24 mouse cellular contexts compared by ENCODE assay signal in the genomic region with DNA sequence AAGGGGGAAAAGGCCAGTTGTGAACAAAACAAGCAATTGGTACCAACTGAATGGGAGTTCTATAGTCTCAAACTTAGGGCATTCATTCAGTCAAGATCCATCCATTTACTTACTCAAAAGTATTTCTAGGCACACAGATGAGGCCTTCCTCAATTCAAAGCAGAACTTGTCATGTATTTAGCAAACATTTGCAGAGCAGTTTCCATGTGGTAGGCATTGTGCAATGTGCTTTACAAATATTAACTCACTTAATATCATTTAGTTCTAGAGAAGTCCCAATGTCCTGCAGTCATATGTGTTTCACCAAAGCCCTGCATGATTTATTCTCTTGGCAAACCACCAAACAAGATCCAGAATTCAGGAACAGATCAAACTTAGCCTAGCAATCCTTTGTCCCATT.
DNase-seq lines count a peak whose midpoint lies in the region; ATAC-seq and TF ChIP-seq lines count a peak whose summit lies in the region.
"Had no signal": no experiment of that assay in that cellular context is flagged by ENCODE, and none has a peak within 500 bp of the region (broad histone marks: within the 10 kb centered on the region; RNA-seq: fewer than 3 reads in every experiment).

No protein-coding gene starts in this region.

- TF ChIP-seq POLR2A in bone marrow macrophage, adult 2 months (IDR thresholded peaks at IDR 0.05; ENCODE audit: borderline replicate concordance, low read depth, low read length), result no peak
- TF ChIP-seq POLR2A in thymus, adult 2 months (IDR thresholded peaks at IDR 0.05; ENCODE audit: control insufficient read depth, extremely low read depth, insufficient read depth, low read length, poor library complexity), result no peak

- no peak overlapping the region for H3K27ac ChIP-seq in lung, postnatal 0 days (ENCODE audit: low read length)
- H3K27ac ChIP-seq in bone marrow macrophage, adult 2 months (ENCODE audit: insufficient read depth, low read depth, low read length), result peak overlapping the region; percentile 19; the same call in 1 of the 2 replicates
- no peak overlapping the region for H3K27ac ChIP-seq in hindbrain, embryonic 12.5 days
- no peak overlapping the region for H3K27ac ChIP-seq in thymus, adult 2 months (ENCODE audit: control insufficient read depth, insufficient read depth, low read length)
- H3K27ac ChIP-seq: embryonic facial prominence, embryonic 12.5 days; embryonic facial prominence, embryonic 15.5 days; forebrain, embryonic 12.5 days; forebrain, embryonic 15.5 days; heart, adult 2 months; heart, embryonic 10.5 days; heart, embryonic 13.5 days; hindbrain, embryonic 15.5 days had no signal

- TF ChIP-seq EP300 in lung, postnatal 0 days (IDR thresholded peaks at IDR 0.05), result no peak

- H3K4me1 ChIP-seq in lung, postnatal 0 days (ENCODE audit: insufficient read depth, low read depth, low read length), result no peaks in the 10 kb centered on the region; the same call in 1 of the 2 replicates
- H3K4me1 ChIP-seq in bone marrow macrophage, adult 2 months (ENCODE audit: control insufficient read depth, insufficient read depth, low read length), result peaks cover 24% of the 10 kb centered on the region
- H3K4me1 ChIP-seq in hindbrain, embryonic 12.5 days, result no peaks in the 10 kb centered on the region
- no peaks in the 10 kb centered on the region for H3K4me1 ChIP-seq in thymus, adult 2 months (replicated peaks; ENCODE audit: control insufficient read depth, insufficient read depth, low read length)
- H3K4me1 ChIP-seq: embryonic facial prominence, embryonic 12.5 days; embryonic facial prominence, embryonic 15.5 days; forebrain, embryonic 12.5 days; forebrain, embryonic 15.5 days; heart, embryonic 10.5 days; heart, embryonic 13.5 days; hindbrain, embryonic 15.5 days had no signal

- ATAC-seq in lung, postnatal 0 days, result no peak
- ATAC-seq in granulocyte monocyte progenitor cell, adult 5-6 weeks (replicated peaks; ENCODE audit: poor library complexity, severe bottlenecking), result peak; percentile 92
- peak; percentile 87 for ATAC-seq in megakaryocyte progenitor cell, adult 5-6 weeks (replicated peaks; ENCODE audit: poor library complexity)
- ATAC-seq in hindbrain, embryonic 12.5 days (ENCODE audit: low FRiP score), result no peak
- ATAC-seq: activated CD4-positive, CD25-positive, alpha-beta regulatory T cell, adult 4 months; forebrain, embryonic 15.5 days had no signal

- H3K4me3 ChIP-seq in lung, postnatal 0 days (ENCODE audit: low read depth, low read length), result no peak overlapping the region
- no peak overlapping the region for H3K4me3 ChIP-seq in bone marrow macrophage, adult 2 months (ENCODE audit: insufficient read depth, low read length)
- H3K4me3 ChIP-seq in hindbrain, embryonic 12.5 days, result no peak overlapping the region
- no peak overlapping the region for H3K4me3 ChIP-seq in thymus, adult 2 months (ENCODE audit: control insufficient read depth, insufficient read depth, low read length)
- H3K4me3 ChIP-seq: embryonic facial prominence, embryonic 12.5 days; embryonic facial prominence, embryonic 15.5 days; forebrain, embryonic 12.5 days; forebrain, embryonic 15.5 days; heart, adult 2 months; heart, embryonic 10.5 days; heart, embryonic 13.5 days; hindbrain, embryonic 15.5 days had no signal

- no peaks in the 10 kb centered on the region for H3K9me3 ChIP-seq in lung, postnatal 0 days (ENCODE audit: low read length)
- H3K9me3 ChIP-seq in hindbrain, embryonic 12.5 days (replicated peaks), result no peaks in the 10 kb centered on the region
- H3K9me3 ChIP-seq: embryonic facial prominence, embryonic 12.5 days; embryonic facial prominence, embryonic 15.5 days; forebrain, embryonic 12.5 days; forebrain, embryonic 15.5 days; heart, embryonic 10.5 days; heart, embryonic 13.5 days; hindbrain, embryonic 15.5 days had no signal

- TF ChIP-seq CTCF in lung, postnatal 0 days (IDR thresholded peaks at IDR 0.05), result no peak
- TF ChIP-seq CTCF in bone marrow macrophage, adult 2 months (IDR thresholded peaks at IDR 0.05; ENCODE audit: low read depth, low read length), result no peak
- TF ChIP-seq CTCF in thymus, adult 2 months (IDR thresholded peaks at IDR 0.05; ENCODE audit: borderline replicate concordance, control insufficient read depth, extremely low read depth, insufficient read depth, low read length, poor library complexity), result no peak

- H3K9ac ChIP-seq in lung, postnatal 0 days (replicated peaks; ENCODE audit: low read depth), result no peak overlapping the region
- no peak overlapping the region for H3K9ac ChIP-seq in hindbrain, embryonic 12.5 days
- H3K9ac ChIP-seq: embryonic facial prominence, embryonic 12.5 days; embryonic facial prominence, embryonic 15.5 days; forebrain, embryonic 12.5 days; forebrain, embryonic 15.5 days; heart, embryonic 13.5 days; hindbrain, embryonic 15.5 days had no signal

- H3K36me3 ChIP-seq in lung, postnatal 0 days (ENCODE audit: insufficient read depth, low read length), result no peaks in the 10 kb centered on the region
- no peaks in the 10 kb centered on the region for H3K36me3 ChIP-seq in hindbrain, embryonic 12.5 days
- no peaks in the 10 kb centered on the region for H3K36me3 ChIP-seq in thymus, adult 2 months (ENCODE audit: control insufficient read depth, insufficient read depth, low read length)
- H3K36me3 ChIP-seq: embryonic facial prominence, embryonic 12.5 days; embryonic facial prominence, embryonic 15.5 days; forebrain, embryonic 12.5 days; forebrain, embryonic 15.5 days; heart, embryonic 10.5 days; heart, embryonic 13.5 days; hindbrain, embryonic 15.5 days had no signal

- no peaks in the 10 kb centered on the region for H3K27me3 ChIP-seq in lung, postnatal 0 days (replicated peaks; ENCODE audit: insufficient read depth, low read length)
- H3K27me3 ChIP-seq in hindbrain, embryonic 12.5 days, result no peaks in the 10 kb centered on the region
- H3K27me3 ChIP-seq in thymus, adult 2 months (ENCODE audit: control insufficient read depth, insufficient read depth, low read length), result no peaks in the 10 kb centered on the region
- H3K27me3 ChIP-seq: embryonic facial prominence, embryonic 15.5 days; forebrain, embryonic 15.5 days; heart, embryonic 13.5 days had no signal

- no peak overlapping the region for H3K4me2 ChIP-seq in lung, postnatal 0 days (replicated peaks; ENCODE audit: low read depth, low read length)
- no peak overlapping the region for H3K4me2 ChIP-seq in hindbrain, embryonic 12.5 days (replicated peaks)
- H3K4me2 ChIP-seq: embryonic facial prominence, embryonic 12.5 days; embryonic facial prominence, embryonic 15.5 days; forebrain, embryonic 12.5 days; forebrain, embryonic 15.5 days; heart, embryonic 13.5 days; hindbrain, embryonic 15.5 days had no signal

- DNase-seq in lung, postnatal 0 days (ENCODE audit: low spot score), result peak; percentile 29
- no peak for DNase-seq in lung, postnatal 10 days
- DNase-seq in thymus, adult 2 months, result no peak
- DNase-seq: adrenal gland, adult 8-10 months; adrenal gland, postnatal 25 days; cerebellum, adult 18-20 months; cerebellum, adult 9-10 months; cerebellum, postnatal 14 days; gastrocnemius, postnatal 25 days; heart, adult 2 months; heart, postnatal 14 days; heart, postnatal 4 days had no signal

Comparison
In these comparisons a context has a peak if more than half of its experiments do, and no peak if none do; other contexts are left out.
1. ATAC-seq: peak in granulocyte monocyte progenitor cell, adult 5-6 weeks (single experiment) and megakaryocyte progenitor cell, adult 5-6 weeks (single experiment); none in lung, postnatal 0 days (single experiment) and hindbrain, embryonic 12.5 days (single experiment).